Mouse (Mus musculus): ENCODE results near the gene Mterf1a.
"Not testable (repeated sequence)": the region's sequence is repeated elsewhere in the genome, so short reads cannot be mapped to it uniquely, and the experiment has no call there.

Gene Mterf1a
- long read RNA-seq, experiment 1, partial matches to known transcripts: 1 of 2 reads
- long read RNA-seq, experiment 1, other reads (novel, unspliced or antisense): 0 of 2 reads
- long read RNA-seq, experiment 2, partial matches to known transcripts: 0 of 3 reads
- long read RNA-seq, experiment 2, other reads (novel, unspliced or antisense): 0 of 3 reads

GRCm38 (mm10) chr5:3893459-3894293 is at the start of gene Mterf1a:
Gene Mterf1a (minus strand): TSS chr5:3893933.
- intact Hi-C loops (cut with DNase I): loop anchor here (2.0 to 10.0 kb wide), 2 partner anchors 211 to 297 kb away; partner anchors contain the start of gene Cyp51

- intact Hi-C loops (cut with DNase I): not testable (repeated sequence)
These were observed 49.4 kb upstream of the Mterf1a start for GRCm38 (mm10) chr5:3943169-3943568.

- intact Hi-C loops (cut with DNase I): no loop called here
These were observed 47.5 kb upstream of the Mterf1a start for GRCm38 (mm10) chr5:3941240-3941639.

GRCm38 (mm10) chr5:3939335-3939734 is 45.6 kb upstream of the Mterf1a start:
- intact Hi-C loops (cut with DNase I): no loop called here

- intact Hi-C loops (cut with DNase I): no loop called here
These were observed 45.2 kb upstream of the Mterf1a start for GRCm38 (mm10) chr5:3938905-3939304.

GRCm38 (mm10) chr5:3935778-3936554 is 42.2 kb upstream of the Mterf1a start:
- intact Hi-C loops (cut with DNase I): no loop called here

GRCm38 (mm10) chr5:3935266-3935665 is 41.5 kb upstream of the Mterf1a start:
- intact Hi-C loops (cut with DNase I): no loop called here

GRCm38 (mm10) chr5:3933551-3933950 is 39.8 kb upstream of the Mterf1a start:
- intact Hi-C loops (cut with DNase I): no loop called here

GRCm38 (mm10) chr5:3931636-3932035 is 37.9 kb upstream of the Mterf1a start:
- intact Hi-C loops (cut with DNase I): no loop called here

- intact Hi-C loops (cut with DNase I): no loop called here
These were observed 37.0 kb upstream of the Mterf1a start for GRCm38 (mm10) chr5:3930760-3931159.

- intact Hi-C loops (cut with DNase I): no loop called here
These were observed 34.9 kb upstream of the Mterf1a start for GRCm38 (mm10) chr5:3928690-3929046.

GRCm38 (mm10) chr5:3927801-3928689 is 34.3 kb upstream of the Mterf1a start, which contains the start of gene Akap9:
Gene Akap9 (plus strand): TSS chr5:3928054.
- intact Hi-C loops (cut with DNase I): no loop called here

GRCm38 (mm10) chr5:3926666-3927065 is 32.9 kb upstream of the Mterf1a start:
- intact Hi-C loops (cut with DNase I): no loop called here

GRCm38 (mm10) chr5:3922350-3922749 is 28.6 kb upstream of the Mterf1a start:
- intact Hi-C loops (cut with DNase I): no loop called here

- intact Hi-C loops (cut with DNase I): no loop called here
These were observed 11.7 kb upstream of the Mterf1a start for GRCm38 (mm10) chr5:3905471-3905870.

GRCm38 (mm10) chr5:3894294-3894619 is 524 bp upstream of the Mterf1a start:
- intact Hi-C loops (cut with DNase I): loop anchor here (2.0 to 10.0 kb wide), 2 partner anchors 211 to 297 kb away; partner anchors contain the start of gene Cyp51

GRCm38 (mm10) chr5:3889201-3889600 is 4.5 kb downstream of the Mterf1a start:
- intact Hi-C loops (cut with DNase I): no loop called here

GRCm38 (mm10) chr5:3886862-3887261 is 6.9 kb downstream of the Mterf1a start:
- intact Hi-C loops (cut with DNase I): not testable (repeated sequence)

- intact Hi-C loops (cut with DNase I): no loop called here
These were observed 20.2 kb downstream of the Mterf1a start for GRCm38 (mm10) chr5:3873485-3873884.

GRCm38 (mm10) chr5:3872348-3872747 is 21.4 kb downstream of the Mterf1a start:
- intact Hi-C loops (cut with DNase I): no loop called here

GRCm38 (mm10) chr5:3870161-3870560 is 23.6 kb downstream of the Mterf1a start:
- intact Hi-C loops (cut with DNase I): no loop called here

Data from adrenal gland (tissue).